9 mouse cellular contexts compared by ENCODE assay signal in the genomic region with DNA sequence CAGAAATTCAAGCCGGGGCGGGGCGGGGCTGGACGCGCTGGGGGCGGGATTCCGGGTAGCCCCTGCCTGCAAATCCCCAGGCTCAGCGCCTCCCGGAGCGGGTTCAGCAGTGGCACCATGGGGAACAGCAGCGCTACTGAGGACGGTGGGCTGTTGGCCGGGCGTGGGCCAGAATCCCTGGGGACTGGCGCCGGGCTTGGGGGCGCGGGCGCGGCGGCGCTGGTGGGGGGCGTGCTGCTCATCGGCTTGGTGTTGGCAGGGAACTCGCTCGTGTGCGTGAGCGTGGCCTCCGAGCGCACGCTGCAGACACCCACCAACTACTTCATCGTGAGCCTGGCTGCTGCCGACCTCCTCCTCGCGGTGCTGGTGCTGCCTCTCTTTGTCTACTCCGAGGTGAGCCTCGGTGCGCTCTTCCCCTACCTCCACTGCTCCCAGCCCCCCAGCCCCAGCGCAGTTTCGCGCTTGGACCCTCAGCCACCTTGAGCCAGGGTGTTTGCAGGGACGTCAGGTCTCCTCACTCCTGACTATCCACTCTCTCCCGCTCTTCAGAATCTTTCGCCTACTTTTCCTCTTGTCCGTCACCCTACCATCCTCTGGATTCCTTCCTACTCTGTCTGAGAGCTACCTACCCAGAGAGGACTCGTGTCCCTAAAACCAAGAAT. TPM values are rescaled to one million over a fixed set of nuclear protein-coding genes. Genes with fewer than 3 reads are reported as not detected.
DNase-seq lines count a peak whose midpoint lies in the region; ATAC-seq and TF ChIP-seq lines count a peak whose summit lies in the region.
"Had no signal": no experiment of that assay in that cellular context is flagged by ENCODE, and none has a peak within 500 bp of the region (broad histone marks: within the 10 kb centered on the region; RNA-seq: fewer than 3 reads in every experiment).

Gene Drd4 (plus strand): TSS at position 86 of the 662 bp plus-strand sequence.

- peak within 1 kb of the TSS; percentile 50 for H3K4me3 ChIP-seq in heart, embryonic 11.5 days (ENCODE audit: low read depth, low read length)
- peak within 1 kb of the TSS; percentile 41 for H3K4me3 ChIP-seq in forebrain, embryonic 12.5 days (replicated peaks)
- peak within 1 kb of the TSS; percentile 55 for H3K4me3 ChIP-seq in limb, embryonic 14.5 days (replicated peaks; ENCODE audit: low read length)

- 2% methylated on average over 32 of the region's 46 CpGs for WGBS in heart, embryonic 11.5 days (ENCODE audit: insufficient replicate concordance)
- WGBS in forebrain, embryonic 12.5 days = 1% methylated on average over 43 of the region's 46 CpGs
- 2% methylated on average over 36 of the region's 46 CpGs for WGBS in limb, embryonic 14.5 days

- H3K36me3 ChIP-seq in heart, embryonic 11.5 days (ENCODE audit: control insufficient read depth, insufficient read depth, low read length) = peaks cover 1% of the 10 kb centered on the region; the same call in 1 of the 2 replicates
- H3K36me3 ChIP-seq in forebrain, embryonic 12.5 days (replicated peaks) = peaks cover 8% of the 10 kb centered on the region; the same call in 1 of the 2 replicates
- H3K36me3 ChIP-seq in limb, embryonic 14.5 days (ENCODE audit: control insufficient read depth, insufficient read depth, low read length) = 0 out of 2 replicates have a peak, but pooled peaks cover 4% of the 10 kb centered on the region

- peak within 1 kb of the TSS; percentile 92 for H3K4me2 ChIP-seq in heart, embryonic 11.5 days
- peak within 1 kb of the TSS; percentile 77 for H3K4me2 ChIP-seq in forebrain, embryonic 12.5 days
- H3K4me2 ChIP-seq in limb, embryonic 14.5 days (replicated peaks; ENCODE audit: low read depth, low read length, severe bottlenecking) = peak within 1 kb of the TSS; percentile 99

- H3K9ac ChIP-seq in heart, embryonic 11.5 days (ENCODE audit: low read depth, low read length) = peak within 1 kb of the TSS; percentile 54
- H3K9ac ChIP-seq in forebrain, embryonic 12.5 days = peak within 1 kb of the TSS; percentile 61
- H3K9ac ChIP-seq in limb, embryonic 14.5 days (ENCODE audit: low read depth, low read length, severe bottlenecking) = peak within 1 kb of the TSS; percentile 63

- H3K9me3 ChIP-seq in heart, embryonic 11.5 days (replicated peaks; ENCODE audit: control insufficient read depth, low read length) = no peaks in the 10 kb centered on the region
- no peaks in the 10 kb centered on the region for H3K9me3 ChIP-seq in forebrain, embryonic 12.5 days
- H3K9me3 ChIP-seq in limb, embryonic 14.5 days (ENCODE audit: control insufficient read depth, low read length) = no peaks in the 10 kb centered on the region

- peaks cover 22% of the 10 kb centered on the region for H3K4me1 ChIP-seq in heart, embryonic 11.5 days (ENCODE audit: control insufficient read depth, insufficient read depth, low read length)
- peaks cover 31% of the 10 kb centered on the region for H3K4me1 ChIP-seq in forebrain, embryonic 12.5 days
- H3K4me1 ChIP-seq in limb, embryonic 14.5 days (ENCODE audit: control insufficient read depth, insufficient read depth, low read length) = peaks cover 4% of the 10 kb centered on the region; the same call in 1 of the 2 replicates

- 0 out of 2 replicates have a peak, but pooled peaks have one; percentile 57 for ATAC-seq in heart, embryonic 11.5 days (replicated peaks; ENCODE audit: insufficient number of reproducible peaks, low FRiP score, low TSS enrichment)
- peak; percentile 48; the same call in 1 of the 2 replicates for ATAC-seq in forebrain, embryonic 12.5 days (ENCODE audit: low FRiP score)
- peak; percentile 38; the same call in 1 of the 2 replicates for ATAC-seq in limb, embryonic 14.5 days (ENCODE audit: low FRiP score, low read depth)

- H3K27me3 ChIP-seq in heart, embryonic 11.5 days (ENCODE audit: control insufficient read depth, insufficient read depth, low read length) = peaks cover 58% of the 10 kb centered on the region
- peaks cover 69% of the 10 kb centered on the region for H3K27me3 ChIP-seq in forebrain, embryonic 12.5 days
- H3K27me3 ChIP-seq in limb, embryonic 14.5 days (ENCODE audit: control insufficient read depth, insufficient read depth, low read length) = peaks cover 42% of the 10 kb centered on the region
- H3K27me3 ChIP-seq: CH12.LX had no signal

- no peak for DNase-seq in heart, adult 8-10 months (ENCODE audit: low spot score)
- DNase-seq in ES-CJ7 (ENCODE audit: low read depth, low spot score) = peak; percentile 45
- DNase-seq in limb, embryonic 14.5 days (ENCODE audit: low spot score) = peak; percentile 37
- peak; percentile 52 for DNase-seq in retina, embryonic 14.5 days (ENCODE audit: low spot score)
- no peak for DNase-seq in layer of hippocampus, adult 11-12 months (ENCODE audit: low spot score)
- no peak for DNase-seq in T-cell, adult 2 months (ENCODE audit: low spot score)

- H3K27ac ChIP-seq in heart, embryonic 11.5 days (ENCODE audit: low read depth, low read length) = no peak within 1 kb of the TSS
- no peak within 1 kb of the TSS for H3K27ac ChIP-seq in forebrain, embryonic 12.5 days
- no peak within 1 kb of the TSS for H3K27ac ChIP-seq in limb, embryonic 14.5 days (replicated peaks; ENCODE audit: low read depth, low read length)

- no peak for TF ChIP-seq POLR2A in limb, embryonic 14.5 days (IDR thresholded peaks at IDR 0.05; ENCODE audit: borderline replicate concordance, extremely low read depth, insufficient read depth, insufficient read length)

RNA-seq across cellular contexts. Expression of gene Drd4, which starts in this region (rescaled TPM):
- 0.10 and 0.17 TPM in 2 replicates for polyA plus RNA-seq in heart, embryonic 11.5 days (2014; fragmentation: Nextera tagmentation; extraction: Ambion mirVana)
- total RNA-seq in heart, adult 8-10 months (2022) = not detected
- polyA plus RNA-seq in forebrain, embryonic 12.5 days (2016; fragmentation: Nextera tagmentation; extraction: Ambion mirVana) = 0.38 and 0.60 TPM in 2 replicates
- polyA plus RNA-seq in limb, embryonic 14.5 days (2012; rRNA removed) = 3.1 and 4.0 TPM in 2 replicates
- 1.5 and 2.0 TPM in 2 replicates for polyA plus RNA-seq in limb, embryonic 14.5 days (2014; fragmentation: Nextera tagmentation; extraction: Ambion mirVana)
- total RNA-seq: CH12.LX had no signal

Comparison
In these comparisons a context has a peak if more than half of its experiments do, and no peak if none do; other contexts are left out.
1. Peak in ATAC-seq, H3K4me3 ChIP-seq, H3K9ac ChIP-seq and H3K4me2 ChIP-seq in heart, embryonic 11.5 days; RNA of the gene not detected or under 1 TPM.
2. Peak in ATAC-seq, H3K4me3 ChIP-seq, H3K9ac ChIP-seq and H3K4me2 ChIP-seq in forebrain, embryonic 12.5 days; RNA of the gene not detected or under 1 TPM.
3. DNase-seq: peak in ES-CJ7 (single experiment), limb, embryonic 14.5 days (single experiment) and retina, embryonic 14.5 days (single experiment); none in heart, adult 8-10 months (single experiment), layer of hippocampus, adult 11-12 months (single experiment) and T-cell, adult 2 months (single experiment).
4. Peak in every context shown above with its lines, with median percentiles within 50 percentile points of each other: ATAC-seq, H3K4me2 ChIP-seq, H3K4me3 ChIP-seq and H3K9ac ChIP-seq.